Mouse (Mus musculus): ENCODE results near the gene Arpc5. TPM values are rescaled to one million over a fixed set of nuclear protein-coding genes. Genes with fewer than 3 reads are reported as not detected.

Arpc5 gene
- polyA plus RNA-seq, 1 experiment from 2014 or later, result 217 TPM

GRCm38 (mm10) chr1:152800633-152801176, 34.4 kb downstream of the Arpc5 start:
- Histone ChIP-seq H3K9ac (no peak overlapping the region), H3K4me1 (peaks cover 7% of the 10 kb centered on the region; the same call in 1 of the 2 replicates), H3K27me3 (no peaks in the 10 kb centered on the region), H3K9me3 (no peaks in the 10 kb centered on the region), H3K4me3 (no peak overlapping the region), H3K4me2 (no peak overlapping the region), H3K27ac (no peak overlapping the region), H3K36me3 (no peaks in the 10 kb centered on the region)
- 83% methylated on average over 13 of the region's 13 CpGs for WGBS
- ATAC-seq (ENCODE audit: insufficient number of reproducible peaks, insufficient read depth, low FRiP score, low TSS enrichment, low read depth), result no peak

GRCm38 (mm10) chr1:152804907-152805306, 38.6 kb downstream of the Arpc5 start:
- ATAC-seq (ENCODE audit: insufficient number of reproducible peaks, insufficient read depth, low FRiP score, low TSS enrichment, low read depth), result no peak
- 84% methylated on average over 6 of the region's 6 CpGs for WGBS
- Histone ChIP-seq H3K4me1 (peaks cover 18% of the 10 kb centered on the region), H3K27me3 (no peaks in the 10 kb centered on the region), H3K9ac (no peak overlapping the region), H3K4me2 (no peak overlapping the region), H3K9me3 (no peaks in the 10 kb centered on the region), H3K36me3 (no peaks in the 10 kb centered on the region), H3K27ac (no peak overlapping the region), H3K4me3 (no peak overlapping the region)

DNA sequence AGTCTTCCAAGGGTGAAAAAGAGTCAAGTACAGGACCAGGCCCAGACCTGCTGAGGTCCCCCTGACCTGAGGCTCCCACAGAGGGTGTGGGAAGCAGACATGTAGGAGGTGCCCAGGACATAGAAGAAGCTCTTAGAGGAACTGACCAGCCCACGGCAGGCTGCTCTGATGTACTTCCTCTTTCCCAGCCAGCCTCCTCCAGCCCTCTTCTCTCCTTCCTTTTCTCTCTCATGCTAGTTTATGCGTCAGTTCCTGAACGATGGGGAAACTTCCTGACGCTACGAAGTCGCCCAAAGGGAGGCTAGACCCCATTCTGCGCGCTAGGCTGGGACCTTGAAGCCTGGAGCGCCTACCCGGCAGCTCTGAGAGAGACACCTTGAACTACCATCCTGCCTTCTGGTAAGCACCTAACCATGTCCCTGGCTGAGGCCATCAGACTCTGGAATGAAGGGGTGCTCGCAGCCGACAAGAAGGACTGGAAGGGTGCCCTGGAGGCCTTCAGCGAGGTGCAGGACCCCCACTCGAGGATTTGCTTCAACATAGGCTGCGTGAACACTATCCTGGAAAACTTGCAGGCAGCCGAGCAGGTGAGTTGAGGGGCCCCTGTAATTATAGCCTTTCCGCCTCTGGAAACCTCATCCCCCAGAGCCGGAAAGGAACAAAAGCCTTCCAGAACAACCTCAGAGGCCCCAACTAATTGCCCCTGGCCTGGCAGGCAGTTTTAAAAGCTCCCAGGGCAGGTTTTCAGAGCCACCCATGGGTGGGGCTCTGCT, 41.5 kb downstream of the Arpc5 start:
- no peak overlapping the region for H3K9ac ChIP-seq
- H3K27ac ChIP-seq, result peak overlapping the region; percentile 40
- 0 out of 2 replicates have a peak, but pooled peaks have one; percentile 72 for ATAC-seq (ENCODE audit: insufficient number of reproducible peaks, insufficient read depth, low FRiP score, low TSS enrichment, low read depth)
- H3K9me3 ChIP-seq, result no peaks in the 10 kb centered on the region
- 49% methylated on average over 18 of the region's 18 CpGs for WGBS
- peaks cover 13% of the 10 kb centered on the region for H3K4me1 ChIP-seq
- no peaks in the 10 kb centered on the region for H3K27me3 ChIP-seq
- no peaks in the 10 kb centered on the region for H3K36me3 ChIP-seq
- no peak overlapping the region for H3K4me3 ChIP-seq
- no peak overlapping the region for H3K4me2 ChIP-seq

- no peak overlapping the region for H3K27ac ChIP-seq
- WGBS, result 74% methylated on average over 2 of the region's 2 CpGs
- no peak overlapping the region for H3K4me2 ChIP-seq
- no peaks in the 10 kb centered on the region for H3K36me3 ChIP-seq
- H3K9me3 ChIP-seq, result no peaks in the 10 kb centered on the region
- peaks cover 13% of the 10 kb centered on the region for H3K4me1 ChIP-seq
- H3K4me3 ChIP-seq, result no peak overlapping the region
- no peak overlapping the region for H3K9ac ChIP-seq
- no peaks in the 10 kb centered on the region for H3K27me3 ChIP-seq
- ATAC-seq (ENCODE audit: insufficient number of reproducible peaks, insufficient read depth, low FRiP score, low TSS enrichment, low read depth), result no peak
Measured at GRCm38 (mm10) chr1:152808392-152808680, 42.0 kb downstream of the Arpc5 start.

GRCm38 (mm10) chr1:152809541-152810252, 43.4 kb downstream of the Arpc5 start:
- H3K27me3 ChIP-seq, result no peaks in the 10 kb centered on the region
- no peak overlapping the region for H3K4me3 ChIP-seq
- H3K9ac ChIP-seq, result no peak overlapping the region
- 25% methylated on average over 8 of the region's 8 CpGs for WGBS
- no peaks in the 10 kb centered on the region for H3K9me3 ChIP-seq
- H3K27ac ChIP-seq, result 0 out of 2 replicates have a peak overlapping the region, but pooled peaks have one; percentile 2
- H3K4me2 ChIP-seq, result no peak overlapping the region
- no peak for ATAC-seq (ENCODE audit: insufficient number of reproducible peaks, insufficient read depth, low FRiP score, low TSS enrichment, low read depth)
- H3K36me3 ChIP-seq, result no peaks in the 10 kb centered on the region
- peaks cover 13% of the 10 kb centered on the region for H3K4me1 ChIP-seq

DNA sequence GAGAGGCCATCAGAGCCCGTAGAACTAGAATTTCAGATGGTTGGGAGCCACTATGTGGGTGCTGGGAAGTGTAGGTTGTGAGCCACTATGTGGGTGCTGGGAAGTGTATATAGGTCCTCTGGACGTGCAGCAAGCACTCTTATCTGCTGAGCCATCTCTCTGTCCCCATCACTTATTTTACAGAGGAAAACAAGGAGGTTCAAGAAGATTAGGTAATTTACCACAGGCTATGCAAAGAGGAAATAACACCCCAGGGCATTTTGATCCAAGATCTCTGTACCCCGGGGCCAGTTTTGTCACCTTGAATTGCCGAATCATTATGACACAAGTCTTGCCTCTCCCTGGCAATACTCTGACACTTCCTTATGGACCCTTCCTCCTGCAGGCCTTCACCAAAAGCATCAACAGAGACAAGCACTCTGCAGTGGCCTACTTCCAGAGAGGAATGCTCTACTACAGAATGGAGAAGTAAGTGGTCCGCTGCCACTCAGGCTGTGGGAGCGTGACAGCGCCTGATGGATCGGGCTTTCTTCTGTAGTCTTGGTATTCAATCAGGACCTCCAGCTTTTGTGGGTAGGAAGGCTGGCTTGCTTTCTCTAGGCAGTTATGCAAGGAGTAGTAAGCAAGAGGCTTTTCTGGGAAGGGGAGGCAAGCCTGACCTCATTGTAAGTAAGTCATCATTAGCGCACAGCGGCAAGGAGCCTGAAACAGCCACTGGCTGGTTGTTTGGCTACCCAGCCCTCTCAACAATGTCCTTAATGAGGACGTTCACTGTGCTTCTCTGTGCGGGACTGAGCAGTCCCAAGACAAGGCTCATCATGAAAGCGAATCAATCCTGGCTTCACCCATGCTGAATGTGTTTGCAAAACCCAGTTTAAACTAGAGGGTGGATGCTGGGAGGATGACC, 44.4 kb downstream of the Arpc5 start:
- Histone ChIP-seq H3K4me3 (no peak overlapping the region), H3K9ac (no peak overlapping the region), H3K27ac (no peak overlapping the region), H3K27me3 (no peaks in the 10 kb centered on the region), H3K4me2 (no peak overlapping the region), H3K9me3 (no peaks in the 10 kb centered on the region), H3K36me3 (no peaks in the 10 kb centered on the region), H3K4me1 (peaks cover 20% of the 10 kb centered on the region)
- ATAC-seq (ENCODE audit: insufficient number of reproducible peaks, insufficient read depth, low FRiP score, low TSS enrichment, low read depth), result no peak
- WGBS, result 81% methylated on average over 13 of the region's 13 CpGs

DNA sequence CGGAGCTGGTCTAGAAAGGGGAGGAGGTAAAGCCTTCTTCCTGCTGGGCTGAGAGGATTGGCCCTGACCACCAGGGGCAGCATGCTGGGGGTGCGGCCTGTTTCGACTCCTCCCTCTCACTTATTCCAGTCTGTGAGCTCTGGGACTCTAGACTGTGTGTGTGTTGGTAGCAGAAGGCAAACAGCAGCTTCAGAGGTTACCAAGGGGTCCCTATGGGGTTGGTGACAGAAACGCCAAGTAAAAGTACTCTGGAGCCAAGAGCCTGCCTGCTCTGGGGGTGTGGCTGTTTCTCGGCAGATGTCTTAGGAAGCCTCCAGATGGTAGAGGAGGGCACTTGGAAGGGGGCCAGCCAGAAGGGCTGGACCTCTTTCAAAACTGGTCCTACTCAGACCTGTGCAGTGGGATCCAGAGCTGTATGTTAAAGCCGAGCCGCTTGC, 48.9 kb downstream of the Arpc5 start:
- H3K4me2 ChIP-seq, result peak overlapping the region; percentile 33
- no peak overlapping the region for H3K9ac ChIP-seq
- H3K27me3 ChIP-seq, result no peaks in the 10 kb centered on the region
- peaks cover 18% of the 10 kb centered on the region for H3K4me1 ChIP-seq
- no peaks in the 10 kb centered on the region for H3K36me3 ChIP-seq
- H3K27ac ChIP-seq, result no peak overlapping the region
- peak; percentile 65 for ATAC-seq (ENCODE audit: insufficient number of reproducible peaks, insufficient read depth, low FRiP score, low TSS enrichment, low read depth)
- 41% methylated on average over 7 of the region's 7 CpGs for WGBS
- H3K4me3 ChIP-seq, result no peak overlapping the region
- no peaks in the 10 kb centered on the region for H3K9me3 ChIP-seq

DNA sequence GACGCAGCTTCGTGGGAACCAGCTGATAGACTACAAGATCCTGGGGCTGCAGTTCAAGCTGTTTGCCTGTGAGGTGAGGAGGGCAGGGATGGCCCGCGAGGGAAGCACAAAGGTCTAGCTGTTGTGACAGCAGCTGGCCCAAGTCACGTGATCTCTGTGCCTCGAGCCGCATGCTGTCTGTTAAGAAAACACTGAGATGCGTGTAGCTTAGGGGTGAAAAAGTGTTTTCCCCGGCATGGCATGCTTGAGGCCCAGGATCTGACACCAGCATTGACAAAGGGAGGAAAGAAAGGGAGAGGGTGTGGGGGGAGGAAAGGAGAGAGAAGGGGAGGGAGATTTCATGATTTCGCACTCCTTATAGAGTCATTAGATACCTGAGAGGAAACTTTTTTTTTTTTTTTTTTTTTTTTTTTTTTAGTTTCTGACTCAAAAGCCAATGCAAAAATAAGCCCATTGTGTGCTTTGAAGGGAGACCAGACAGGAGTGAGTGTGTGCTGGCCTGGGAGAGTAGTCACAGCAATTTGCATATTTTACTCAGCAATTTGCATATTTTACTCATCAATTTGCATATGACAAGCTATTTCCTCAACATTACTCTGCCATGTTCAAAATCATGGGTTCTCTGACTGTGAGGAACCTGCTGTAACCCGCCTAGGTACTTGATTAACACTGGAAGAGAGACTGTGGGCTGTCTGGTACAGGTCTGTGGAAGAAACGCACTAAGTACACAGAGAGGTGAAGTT, 50.9 kb downstream of the Arpc5 start:
- no peak overlapping the region for H3K4me2 ChIP-seq
- no peaks in the 10 kb centered on the region for H3K27me3 ChIP-seq
- ATAC-seq (ENCODE audit: insufficient number of reproducible peaks, insufficient read depth, low FRiP score, low TSS enrichment, low read depth), result no peak
- no peaks in the 10 kb centered on the region for H3K36me3 ChIP-seq
- WGBS, result 26% methylated on average over 12 of the region's 12 CpGs
- H3K4me1 ChIP-seq, result peaks cover 18% of the 10 kb centered on the region
- no peaks in the 10 kb centered on the region for H3K9me3 ChIP-seq
- H3K9ac ChIP-seq, result no peak overlapping the region
- H3K27ac ChIP-seq, result no peak overlapping the region
- no peak overlapping the region for H3K4me3 ChIP-seq

DNA sequence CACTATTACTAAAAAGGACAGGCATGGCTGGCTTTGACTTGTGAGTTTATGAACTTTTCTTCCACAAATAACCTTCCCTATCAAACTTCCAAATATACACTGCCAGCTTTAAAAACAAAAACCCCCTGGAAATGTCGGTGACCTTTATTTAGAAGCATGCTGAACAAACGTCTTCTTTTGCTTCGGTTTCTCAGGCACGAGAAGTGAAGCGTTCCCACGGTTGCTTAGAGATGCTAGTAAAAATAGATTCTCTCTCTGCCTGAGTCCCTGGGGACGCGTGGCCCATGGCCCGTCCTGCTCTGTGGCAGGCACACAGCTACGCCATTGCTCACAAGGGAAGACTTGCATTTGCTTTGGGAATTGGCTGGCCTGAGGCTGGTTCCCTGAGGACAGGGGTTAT, 51.5 kb downstream of the Arpc5 start:
- Histone ChIP-seq H3K4me3 (no peak overlapping the region), H3K27me3 (no peaks in the 10 kb centered on the region), H3K4me1 (peaks cover 18% of the 10 kb centered on the region), H3K9me3 (0 out of 2 replicates have a peak, but pooled peaks cover 1% of the 10 kb centered on the region), H3K36me3 (no peaks in the 10 kb centered on the region), H3K4me2 (no peak overlapping the region), H3K27ac (no peak overlapping the region), H3K9ac (no peak overlapping the region)
- no peak for ATAC-seq (ENCODE audit: insufficient number of reproducible peaks, insufficient read depth, low FRiP score, low TSS enrichment, low read depth)
- 36% methylated on average over 10 of the region's 10 CpGs for WGBS

- 87% methylated on average over 6 of the region's 6 CpGs for WGBS
- Histone ChIP-seq H3K27ac (no peak overlapping the region), H3K4me1 (peaks cover 18% of the 10 kb centered on the region)
Measured at GRCm38 (mm10) chr1:152819558-152819957, 53.2 kb downstream of the Arpc5 start.

More at GRCm38 (mm10) chr1:152819558-152819957, 53.2 kb downstream of the Arpc5 start:
- Histone ChIP-seq H3K27me3 (no peaks in the 10 kb centered on the region), H3K9ac (no peak overlapping the region), H3K4me3 (no peak overlapping the region), H3K9me3 (0 out of 2 replicates have a peak, but pooled peaks cover 3% of the 10 kb centered on the region), H3K36me3 (no peaks in the 10 kb centered on the region), H3K4me2 (no peak overlapping the region)
- no peak for ATAC-seq (ENCODE audit: insufficient number of reproducible peaks, insufficient read depth, low FRiP score, low TSS enrichment, low read depth)

All from embryonic facial prominence, embryonic 13.5 days (tissue).